Mouse (Mus musculus) embryonic facial prominence, embryonic 13.5 days (tissue): ENCODE measurements around the gene Rtraf. TPM values are rescaled to one million over a fixed set of nuclear protein-coding genes. Genes with fewer than 3 reads are reported as not detected.
A peak's percentile ranks its signal among the peaks of the same experiment; 100 is the strongest.

Experiments used
- ATAC-seq: fragments of 200-750 bp; cut with Nextera tagmentation; 2 replicates; pipeline ENCODE4 v1.8.0; 2017; ENCODE audit warnings: low read depth; ENCODE audit not compliant: insufficient number of reproducible peaks, insufficient read depth, low FRiP score, low TSS enrichment
- H3K27ac ChIP-seq: fragments of 300-500 bp; sonication (generic); 2 replicates; pipeline ENCODE4 v1.5.1; 2015; ENCODE audit warnings: moderate library complexity, mild to moderate bottlenecking, inconsistent platforms
- H3K27me3 ChIP-seq: fragments of 300-500 bp; sonication (generic); 2 replicates; pipeline ENCODE4 v1.6.1; 2015; ENCODE audit warnings: mild to moderate bottlenecking, inconsistent platforms
- H3K36me3 ChIP-seq: fragments of 300-500 bp; sonication (generic); 2 replicates; pipeline ENCODE4 v1.6.1; 2015; ENCODE audit warnings: mild to moderate bottlenecking, inconsistent platforms
- H3K4me1 ChIP-seq: fragments of 300-500 bp; sonication (generic); 2 replicates; pipeline ENCODE4 v1.6.1; 2015; ENCODE audit warnings: inconsistent platforms
- H3K4me2 ChIP-seq: fragments of 300-500 bp; sonication (generic); 2 replicates; pipeline ENCODE4 v1.6.1; 2015; ENCODE audit warnings: moderate library complexity, mild to moderate bottlenecking, inconsistent platforms
- H3K4me3 ChIP-seq: fragments of 300-500 bp; sonication (generic); 2 replicates; pipeline ENCODE4 v1.5.1; 2015; ENCODE audit warnings: mild to moderate bottlenecking, inconsistent platforms
- H3K9ac ChIP-seq: fragments of 300-500 bp; sonication (generic); 2 replicates; pipeline ENCODE4 v1.6.1; 2015; ENCODE audit warnings: mild to moderate bottlenecking, inconsistent platforms
- H3K9me3 ChIP-seq: fragments of 300-500 bp; sonication (generic); 2 replicates; pipeline ENCODE4 v1.6.1; 2016; ENCODE audit warnings: inconsistent platforms
- WGBS: fragments of 180-500 bp; shearing (Covaris S2); methylation state at CpG from one replicate; pipeline ENCODE4 v1.1.7; 2015; ENCODE audit warnings: mixed read lengths; 5-methylcytosine and 5-hydroxymethylcytosine counted together
- polyA plus RNA-seq: library from polyadenylated mRNA; unstranded; fragments of >200 nt; fragmentation: Nextera tagmentation; extraction: Ambion mirVana; gene quantifications from 2 replicates; pipeline ENCODE4 v1.2.1, GENCODE M21; 2015

Rtraf gene
- polyA plus RNA-seq, 1 experiment from 2014 or later: 247 TPM

DNA sequence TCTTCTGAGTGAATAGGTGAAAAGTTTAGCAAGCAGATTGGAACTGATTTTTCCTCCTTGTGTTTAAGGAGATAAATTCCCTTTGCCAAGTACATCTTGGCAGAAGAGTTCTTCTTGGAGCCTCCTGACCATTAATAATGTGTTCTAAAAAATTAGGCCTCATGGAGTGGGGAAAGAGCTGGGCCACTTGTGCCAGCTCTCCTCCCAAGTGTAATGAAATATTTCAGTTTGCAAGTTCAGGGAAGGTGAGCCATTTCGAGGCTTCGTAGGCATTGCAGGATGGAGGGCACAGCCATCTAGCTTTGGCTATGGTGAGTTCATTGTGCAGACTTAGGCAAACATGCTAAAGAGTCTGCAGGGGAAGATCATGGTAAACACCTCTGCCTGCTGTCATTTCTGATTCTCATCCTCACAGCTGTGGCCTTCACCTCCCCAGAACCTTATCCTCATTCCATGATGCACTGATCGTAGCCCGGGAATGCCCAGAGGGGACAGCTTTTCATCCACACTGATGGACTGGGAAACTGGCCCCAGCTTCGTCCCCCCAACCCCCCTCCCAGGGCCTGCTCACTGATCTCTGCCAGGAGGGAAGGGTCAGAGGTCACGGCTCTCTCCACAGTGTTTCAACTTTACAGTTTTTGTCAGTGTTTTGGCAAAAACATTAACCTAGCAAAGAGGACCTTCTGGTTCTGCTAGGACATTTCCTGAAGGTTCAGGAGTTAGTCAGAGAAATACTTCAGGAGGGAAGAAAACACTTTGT lies 54.0 kb downstream of the Rtraf start:
- no peak overlapping the region; the same call in 1 of the 2 replicates for H3K27ac ChIP-seq
- ATAC-seq: no peak

DNA sequence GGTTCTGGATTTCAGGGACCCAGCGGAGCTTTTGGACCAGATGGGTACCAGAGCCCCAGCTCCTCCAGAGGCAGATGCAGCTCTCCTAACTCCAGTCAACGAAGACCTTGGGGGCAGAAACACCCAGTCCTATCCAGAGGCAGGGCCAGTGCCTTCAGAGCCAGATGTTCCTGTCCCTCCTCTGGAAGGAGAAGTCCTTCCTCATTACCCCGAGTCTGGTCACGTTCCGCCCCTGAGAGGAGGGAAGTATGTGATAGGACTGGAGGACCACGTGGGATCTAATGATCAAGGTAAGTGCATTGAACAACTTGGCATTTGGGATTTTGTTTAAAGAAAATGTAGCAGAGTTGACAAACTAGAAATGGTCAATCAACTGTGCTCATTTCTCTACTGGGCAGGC lies 55.0 kb downstream of the Rtraf start:
- Histone ChIP-seq H3K27me3 (no peaks in the 10 kb centered on the region), H3K9ac (no peak overlapping the region), H3K36me3 (peaks cover 20% of the 10 kb centered on the region), H3K4me2 (no peak overlapping the region), H3K4me1 (peaks cover 22% of the 10 kb centered on the region), H3K4me3 (no peak overlapping the region), H3K9me3 (no peaks in the 10 kb centered on the region), H3K27ac (no peak overlapping the region)
- ATAC-seq: no peak
- WGBS: 90% methylated on average over 6 of the region's 6 CpGs

More for the DNA sequence above, 54.0 kb downstream of the Rtraf start:
- H3K4me1 ChIP-seq: peaks cover 26% of the 10 kb centered on the region
- H3K4me3 ChIP-seq: no peak overlapping the region
- H3K27me3 ChIP-seq: no peaks in the 10 kb centered on the region
- H3K9ac ChIP-seq: no peak overlapping the region
- H3K4me2 ChIP-seq: no peak overlapping the region
- peaks cover 20% of the 10 kb centered on the region for H3K36me3 ChIP-seq
- no peaks in the 10 kb centered on the region for H3K9me3 ChIP-seq
- 25% methylated on average over 6 of the region's 6 CpGs for WGBS

DNA sequence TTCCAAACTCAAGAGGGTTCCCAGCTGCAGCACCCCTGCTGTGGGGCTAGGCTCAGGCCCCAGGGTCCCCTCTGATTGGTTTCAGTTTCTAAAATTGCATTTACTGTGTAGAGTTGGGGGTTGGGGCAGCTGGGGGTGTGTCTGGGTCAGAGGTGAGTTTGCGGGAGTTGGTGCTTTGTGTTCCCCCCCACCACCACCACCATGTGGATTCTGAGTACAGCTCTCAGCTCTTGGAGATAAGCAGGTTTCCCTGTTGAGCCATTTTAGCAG lies 57.3 kb downstream of the Rtraf start:
- Histone ChIP-seq H3K9ac (no peak overlapping the region), H3K4me3 (no peak overlapping the region), H3K36me3 (peaks cover 20% of the 10 kb centered on the region), H3K4me2 (no peak overlapping the region), H3K9me3 (no peaks in the 10 kb centered on the region), H3K27ac (no peak overlapping the region), H3K4me1 (peaks cover 25% of the 10 kb centered on the region), H3K27me3 (no peaks in the 10 kb centered on the region)
- WGBS: 15% methylated on average over 1 of the region's 1 CpGs
- no peak for ATAC-seq

DNA sequence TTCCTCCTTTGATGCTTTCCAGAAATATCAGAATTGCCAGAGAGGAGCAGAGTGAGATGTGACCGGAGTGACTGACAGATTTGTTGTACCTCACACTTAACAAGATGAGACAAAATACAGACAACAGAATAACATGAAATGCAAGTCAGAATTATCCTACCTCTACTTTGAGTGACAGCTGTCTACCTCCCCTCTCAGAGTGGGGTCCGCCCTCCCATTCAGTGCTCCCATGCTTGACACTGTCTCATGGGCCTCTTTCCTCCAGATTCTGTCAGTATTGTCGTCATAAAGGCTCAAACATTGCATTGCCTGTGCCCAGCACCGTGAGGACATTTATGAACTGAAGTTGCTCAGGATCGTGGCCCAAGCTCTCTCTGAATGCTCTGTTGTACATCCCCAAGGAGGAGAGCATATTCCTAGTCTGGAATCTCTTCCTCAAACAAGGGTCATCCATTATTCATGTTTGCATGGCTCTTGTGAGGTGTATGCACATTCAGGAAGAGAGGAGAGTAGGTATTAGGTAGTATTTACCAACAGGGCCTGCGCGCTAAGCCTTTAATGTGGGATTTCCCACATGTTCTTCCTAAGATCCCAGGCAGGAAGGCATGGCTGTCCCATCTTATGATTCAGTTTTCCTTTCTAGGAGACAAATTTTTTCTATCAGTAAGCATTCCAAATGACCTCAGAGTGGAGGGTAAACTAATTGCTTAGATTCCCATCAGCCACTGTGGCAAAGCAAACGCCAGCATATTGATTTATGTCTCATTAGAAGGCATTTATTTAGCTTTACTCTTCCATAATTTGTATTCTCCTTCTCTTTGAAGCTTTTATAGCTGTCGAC lies 57.9 kb downstream of the Rtraf start:
- Histone ChIP-seq H3K4me2 (no peak overlapping the region), H3K9me3 (no peaks in the 10 kb centered on the region), H3K4me3 (no peak overlapping the region), H3K9ac (no peak overlapping the region), H3K4me1 (peaks cover 25% of the 10 kb centered on the region), H3K27me3 (no peaks in the 10 kb centered on the region), H3K36me3 (peaks cover 20% of the 10 kb centered on the region), H3K27ac (no peak overlapping the region)
- whole genome bisulfite sequencing: 69% methylated on average over 9 of the region's 9 CpGs
- no peak for ATAC-seq

DNA sequence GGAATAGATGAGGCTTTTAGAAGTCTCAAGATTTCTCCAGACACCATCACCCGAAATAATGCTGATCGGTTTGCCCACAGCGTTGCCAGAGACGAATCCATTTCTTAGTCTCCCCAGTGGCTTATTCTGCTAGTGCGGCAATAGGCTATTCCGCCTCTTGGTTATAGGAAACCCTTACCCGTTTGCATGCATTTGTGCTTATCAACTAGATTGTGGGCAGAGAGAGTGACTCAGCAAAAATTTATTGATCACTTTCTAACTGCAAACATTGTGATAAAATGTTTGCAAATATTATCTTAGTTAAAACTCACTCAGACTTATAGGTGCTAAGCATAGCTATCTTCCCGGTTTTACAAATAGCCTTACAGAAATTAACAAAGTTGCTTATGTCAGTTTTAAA lies 59.3 kb downstream of the Rtraf start:
- peaks cover 20% of the 10 kb centered on the region for H3K4me1 ChIP-seq
- no peaks in the 10 kb centered on the region for H3K27me3 ChIP-seq
- peaks cover 20% of the 10 kb centered on the region for H3K36me3 ChIP-seq

DNA sequence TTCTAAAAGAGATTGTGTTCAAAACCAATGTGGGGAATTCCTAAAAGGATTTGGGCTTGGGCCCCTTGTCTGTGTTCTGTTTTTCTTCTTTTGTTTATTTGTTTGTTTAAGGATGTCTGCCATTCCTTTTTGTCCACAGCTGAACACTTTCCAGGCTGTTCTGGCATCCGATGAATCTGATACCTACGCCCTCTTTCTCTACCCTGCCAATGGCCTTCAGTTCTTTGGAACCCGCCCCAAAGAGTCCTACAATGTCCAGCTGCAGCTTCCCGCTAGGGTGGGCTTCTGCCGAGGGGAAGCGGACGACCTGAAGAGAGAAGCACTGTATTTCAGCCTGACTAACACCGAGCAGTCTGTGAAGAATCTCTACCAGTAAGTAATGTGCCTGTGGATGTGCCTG lies 60.1 kb downstream of the Rtraf start:
- Histone ChIP-seq H3K27me3 (no peaks in the 10 kb centered on the region), H3K9ac (0 out of 2 replicates have a peak overlapping the region, but pooled peaks have one; percentile 27), H3K27ac (peak overlapping the region; percentile 5; the same call in 1 of the 2 replicates), H3K4me3 (no peak overlapping the region), H3K9me3 (no peaks in the 10 kb centered on the region), H3K36me3 (peaks cover 18% of the 10 kb centered on the region), H3K4me2 (no peak overlapping the region), H3K4me1 (peaks cover 20% of the 10 kb centered on the region)
- ATAC-seq: no peak
- 37% methylated on average over 8 of the region's 8 CpGs for WGBS

More for the DNA sequence above, 59.3 kb downstream of the Rtraf start:
- no peaks in the 10 kb centered on the region for H3K9me3 ChIP-seq
- WGBS: 74% methylated on average over 8 of the region's 8 CpGs
- no peak overlapping the region for H3K9ac ChIP-seq
- no peak overlapping the region for H3K4me3 ChIP-seq
- H3K27ac ChIP-seq: no peak overlapping the region
- H3K4me2 ChIP-seq: no peak overlapping the region
- no peak for ATAC-seq

DNA sequence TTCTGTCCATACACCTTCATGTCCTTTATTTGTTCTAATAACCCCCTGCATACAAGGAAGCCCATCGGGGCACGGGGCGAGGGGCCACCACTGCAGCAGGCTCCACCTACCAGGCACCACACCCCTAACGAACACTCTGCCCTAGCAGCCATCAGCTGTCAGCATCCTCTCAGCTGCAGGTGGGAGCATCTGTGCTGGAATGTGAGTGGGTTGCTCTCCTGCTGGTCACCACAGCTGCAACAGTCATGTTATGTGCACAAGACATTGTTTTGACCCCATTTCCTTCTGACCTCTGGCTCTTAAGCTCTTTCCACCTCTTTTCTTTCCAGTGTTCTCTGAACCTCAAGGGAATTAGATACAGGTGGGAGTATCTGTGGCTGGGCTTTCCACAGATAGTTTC lies 61.6 kb downstream of the Rtraf start:
- no peaks in the 10 kb centered on the region for H3K9me3 ChIP-seq
- H3K27me3 ChIP-seq: no peaks in the 10 kb centered on the region
- H3K27ac ChIP-seq: no peak overlapping the region
- 57% methylated on average over 4 of the region's 4 CpGs for WGBS
- no peak overlapping the region for H3K4me3 ChIP-seq
- H3K36me3 ChIP-seq: peaks cover 21% of the 10 kb centered on the region; the same call in 1 of the 2 replicates
- no peak overlapping the region for H3K4me2 ChIP-seq
- no peak for ATAC-seq
- no peak overlapping the region for H3K9ac ChIP-seq
- H3K4me1 ChIP-seq: peaks cover 17% of the 10 kb centered on the region

Other genes starting within 250 kb of the Rtraf start
- gene Gm2237, start 238.7 kb downstream of the Rtraf start, polyA plus RNA-seq: 2.7 and 3.1 TPM in 2 replicates
- gene Gm5458, start 221.2 kb downstream of the Rtraf start, polyA plus RNA-seq: not detected in 2 replicates
- 56.4 and 64.8 TPM in 2 replicates for gene Nid2, start 72.6 kb downstream of the Rtraf start, polyA plus RNA-seq
- 63.0 and 71.4 TPM in 2 replicates for gene Gng2, start 153.8 kb upstream of the Rtraf start, polyA plus RNA-seq